Mouse (Mus musculus): ENCODE measurements around the gene Gm20517.

DNA sequence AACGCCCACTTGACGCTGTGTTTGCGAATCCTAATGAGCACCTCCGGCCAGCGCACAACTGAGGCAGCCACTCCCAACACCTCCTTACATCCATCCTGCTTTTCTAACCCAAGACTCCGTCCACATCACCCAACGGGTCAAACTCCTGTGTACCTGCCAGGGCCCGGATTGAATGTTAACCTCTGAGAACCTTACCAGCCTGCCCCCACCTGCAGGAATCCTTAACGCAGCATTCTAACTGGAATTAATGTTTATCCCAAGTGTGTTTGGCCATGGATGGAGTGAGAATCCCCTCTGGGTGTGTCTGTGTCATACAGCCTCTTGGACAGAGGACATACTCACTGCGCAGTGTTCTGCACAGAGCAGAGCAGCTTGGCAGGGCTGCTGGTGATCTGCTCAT, 86.8 kb downstream of the Gm20517 start:
- TF ChIP-seq POLR2A (IDR thresholded peaks at IDR 0.05; ENCODE audit: borderline replicate concordance, extremely low read depth, low read depth, low read length): no peak
- TF ChIP-seq CTCF (IDR thresholded peaks at IDR 0.05; ENCODE audit: insufficient read depth, low read length): no peak
